Mouse (Mus musculus) G1E (cell line): ENCODE measurements around the gene Rimklb.

ENCODE experiments used
- CTCF ChIP-seq: IDR thresholded peaks from 2 replicates; pipeline ENCODE4 v1.5.1; 2012; ENCODE audit warnings: low read depth, low read length, inconsistent platforms, mixed read lengths
- GATA1 ChIP-seq: IDR thresholded peaks from 2 replicates; pipeline ENCODE4 v1.6.1; 2012; ENCODE audit warnings: borderline replicate concordance, low read length, inconsistent platforms, mixed read lengths
- POLR2AphosphoS5 ChIP-seq: IDR thresholded peaks from 2 replicates; pipeline ENCODE4 v1.6.1; 2012; ENCODE audit warnings: low read depth, low read length, inconsistent platforms; ENCODE audit not compliant: insufficient replicate concordance

DNA sequence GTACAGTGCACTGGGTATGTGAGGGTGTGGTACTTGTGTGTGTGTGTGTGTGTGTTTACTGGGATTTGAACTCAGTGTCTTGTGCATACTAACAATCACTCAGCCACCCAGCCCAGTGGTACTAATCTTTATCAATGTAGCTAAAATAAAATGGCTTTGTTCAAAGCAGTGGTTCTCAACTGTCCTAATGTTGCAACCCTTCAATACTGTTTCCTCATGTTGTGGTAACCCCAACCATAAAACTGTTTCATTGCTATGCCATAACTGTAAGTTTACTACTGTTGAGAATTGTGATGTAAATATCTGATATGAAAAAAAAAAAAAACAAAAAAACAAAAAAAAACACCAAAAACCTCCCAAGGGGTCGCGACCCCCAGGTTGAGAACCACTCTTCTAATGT is 63.3 kb downstream of the Rimklb start:
- TF ChIP-seq CTCF (no peak), POLR2AphosphoS5 (no peak), GATA1 (no peak)
